In genomic region chr6:120187587-120188176, GRCm38 (mm10) we compare ENCODE assay signal across 8 mouse cellular contexts.
DNase-seq lines count a peak whose midpoint lies in the region; ATAC-seq lines count a peak whose summit lies in the region.

No protein-coding gene starts in this region.

- 10% methylated on average over 18 of the region's 18 CpGs for WGBS in forebrain, embryonic 11.5 days
- WGBS in intestine, embryonic 16.5 days, result 29% methylated on average over 18 of the region's 18 CpGs
- 24% methylated on average over 18 of the region's 18 CpGs for WGBS in stomach, embryonic 15.5 days

- peak overlapping the region; percentile 19; the same call in 1 of the 2 replicates for H3K4me2 ChIP-seq in forebrain, embryonic 11.5 days (ENCODE audit: low read depth, low read length, severe bottlenecking)
- H3K4me2 ChIP-seq in intestine, embryonic 16.5 days (ENCODE audit: low read depth, low read length), result peak overlapping the region; percentile 32
- H3K4me2 ChIP-seq in stomach, embryonic 15.5 days, result peak overlapping the region; percentile 44

- no peaks in the 10 kb centered on the region for H3K36me3 ChIP-seq in forebrain, embryonic 11.5 days (ENCODE audit: control insufficient read depth, insufficient read depth, low read length)
- no peaks in the 10 kb centered on the region for H3K36me3 ChIP-seq in intestine, embryonic 16.5 days (ENCODE audit: control insufficient read depth, insufficient read depth, low read length)
- no peaks in the 10 kb centered on the region for H3K36me3 ChIP-seq in stomach, embryonic 15.5 days

- no peak overlapping the region for H3K9ac ChIP-seq in forebrain, embryonic 11.5 days (ENCODE audit: low read length)
- no peak overlapping the region for H3K9ac ChIP-seq in intestine, embryonic 16.5 days (ENCODE audit: low read depth, low read length)
- no peak overlapping the region for H3K9ac ChIP-seq in stomach, embryonic 15.5 days

- H3K27me3 ChIP-seq in forebrain, embryonic 11.5 days (ENCODE audit: control insufficient read depth, insufficient read depth, low read length), result no peaks in the 10 kb centered on the region
- H3K27me3 ChIP-seq in intestine, embryonic 16.5 days (replicated peaks; ENCODE audit: control insufficient read depth, insufficient read depth, low read length), result no peaks in the 10 kb centered on the region
- H3K27me3 ChIP-seq in stomach, embryonic 15.5 days (replicated peaks), result no peaks in the 10 kb centered on the region

- no peaks in the 10 kb centered on the region for H3K9me3 ChIP-seq in forebrain, embryonic 11.5 days (ENCODE audit: control insufficient read depth, low read length)
- no peaks in the 10 kb centered on the region for H3K9me3 ChIP-seq in intestine, embryonic 16.5 days (ENCODE audit: control insufficient read depth, low read length)
- no peaks in the 10 kb centered on the region for H3K9me3 ChIP-seq in stomach, embryonic 15.5 days

- peaks cover 15% of the 10 kb centered on the region for H3K4me1 ChIP-seq in forebrain, embryonic 11.5 days (replicated peaks; ENCODE audit: control insufficient read depth, insufficient read depth, low read length)
- H3K4me1 ChIP-seq in intestine, embryonic 16.5 days (ENCODE audit: control insufficient read depth, insufficient read depth, low read length), result peaks cover 5% of the 10 kb centered on the region
- H3K4me1 ChIP-seq in stomach, embryonic 15.5 days, result peaks cover 14% of the 10 kb centered on the region

- peak; percentile 24 to 52 for DNase-seq in adrenal gland, adult (ENCODE audit: inconsistent age in 2 of 2, low spot score in 1 of 2)
- DNase-seq in adrenal gland, postnatal 25 days, result no peak
- peak; percentile 90 for DNase-seq in ES-CJ7 (ENCODE audit: low read depth, low spot score)
- DNase-seq in forebrain, embryonic 11.5 days (ENCODE audit: low spot score), result peak; percentile 67
- DNase-seq in frontal cortex, adult 2 months (ENCODE audit: extremely low spot score in 1 of 2, low spot score in 1 of 2), result no peak

- ATAC-seq in forebrain, embryonic 11.5 days (replicated peaks; ENCODE audit: low FRiP score), result no peak
- ATAC-seq in intestine, embryonic 16.5 days, result no peak
- ATAC-seq in megakaryocyte progenitor cell, adult 5-6 weeks (replicated peaks; ENCODE audit: poor library complexity), result peak; percentile 88
- ATAC-seq in stomach, embryonic 15.5 days (ENCODE audit: insufficient read depth, low FRiP score, low read depth), result no peak

- no peak overlapping the region for H3K4me3 ChIP-seq in forebrain, embryonic 11.5 days (ENCODE audit: low read depth, low read length)
- H3K4me3 ChIP-seq in intestine, embryonic 16.5 days (ENCODE audit: low read length), result no peak overlapping the region
- no peak overlapping the region; the same call in 1 of the 2 replicates for H3K4me3 ChIP-seq in stomach, embryonic 15.5 days (replicated peaks)

- H3K27ac ChIP-seq in forebrain, embryonic 11.5 days (ENCODE audit: low read depth, low read length), result no peak overlapping the region
- H3K27ac ChIP-seq in intestine, embryonic 16.5 days (ENCODE audit: low read length), result no peak overlapping the region
- H3K27ac ChIP-seq in stomach, embryonic 15.5 days, result no peak overlapping the region

Comparison
In these comparisons a context has a peak if more than half of its experiments do, and no peak if none do; other contexts are left out.
1. DNase-seq: peak in adrenal gland, adult (2 of 2), ES-CJ7 (single experiment) and forebrain, embryonic 11.5 days (single experiment); none in adrenal gland, postnatal 25 days (single experiment) and frontal cortex, adult 2 months (0 of 2).
2. Peak in every context shown above with its lines, with median percentiles within 50 percentile points of each other: H3K4me2 ChIP-seq.